Mouse (Mus musculus) gastrocnemius, adult 2 months (tissue): ENCODE results near the gene Washc4. TPM values are rescaled to one million over a fixed set of nuclear protein-coding genes. Genes with fewer than 3 reads are reported as not detected.
"Not testable (repeated sequence)": the region's sequence is repeated elsewhere in the genome, so short reads cannot be mapped to it uniquely, and the experiment has no call there.

Source experiments
- DNase-seq: peaks from one replicate; pipeline ENCODE4 v3.0.0; 2022
- H3K27ac ChIP-seq: fragments of 200-600 bp; 2 replicates; pipeline ENCODE4 v1.8.1; 2022; ENCODE audit warnings: mild to moderate bottlenecking
- H3K4me3 ChIP-seq: fragments of 200-600 bp; 2 replicates; pipeline ENCODE4 v1.8.1; 2022; ENCODE audit warnings: mild to moderate bottlenecking, moderate library complexity
- CTCF ChIP-seq: fragments of 200-600 bp; IDR thresholded peaks from 2 replicates; pipeline ENCODE4 v1.8.1; 2022; ENCODE audit warnings: antibody characterized with exemption, mild to moderate bottlenecking, moderate library complexity
- intact Hi-C: fragments of 180-260 bp; cut with DNase I; formaldehyde crosslinking; loops from one replicate; pipeline ENCODE4 v1.15.1; 2025
- long read RNA-seq, 2 experiments: library from polyadenylated mRNA; stranded (forward); transcript quantifications; one replicate each; pipeline ENCODE4 v2.0.0; 2021
- total RNA-seq, 2 experiments: library from RNA; stranded (reverse); gene quantifications; 2 replicates each; pipeline ENCODE4 v1.2.3; 2021

The Washc4 gene
- 10 to 100 TPM in 1 of 2 experiments, 1 to 10 TPM in 1; 9.4 to 10.9 TPM for total RNA-seq
- long read RNA-seq, experiment 1, full-length matches to known transcripts, result 2 of 9 reads
- long read RNA-seq, experiment 1, partial matches to known transcripts, result 1 of 9 reads
- long read RNA-seq, experiment 1, other reads (novel, unspliced or antisense), result 6 of 9 reads
- long read RNA-seq, experiment 2, full-length matches to known transcripts, result 1 of 6 reads
- long read RNA-seq, experiment 2, partial matches to known transcripts, result 0 of 6 reads
- long read RNA-seq, experiment 2, other reads (novel, unspliced or antisense), result 5 of 6 reads

- TF ChIP-seq CTCF, result no peak
- peak; percentile 98 for DNase-seq
- intact Hi-C loops, result loop anchor here (5.0 kb wide), 1 partner anchor 104 kb away; the partner anchor contains the start of gene Appl2
- Histone ChIP-seq H3K27ac (peak within 1 kb of the TSS; percentile 93), H3K4me3 (peak within 1 kb of the TSS; percentile 95)
Measured at GRCm38 (mm10) chr10:83543439-83544102, at the start of gene Washc4. TSS of gene Washc4 (plus strand) at chr10:83543752.

- no peak for TF ChIP-seq CTCF
- Histone ChIP-seq H3K27ac (no peak overlapping the region), H3K4me3 (no peak overlapping the region)
- intact Hi-C loops, result no loop called here
- no peak for DNase-seq
Measured at GRCm38 (mm10) chr10:83497321-83497720, 46.2 kb upstream of the Washc4 start.

- H3K27ac ChIP-seq, result no peak overlapping the region
- no peak for DNase-seq
- TF ChIP-seq CTCF, result peak; percentile 39
- intact Hi-C loops, result no loop called here
- no peak overlapping the region for H3K4me3 ChIP-seq
Measured at GRCm38 (mm10) chr10:83508962-83509660, 34.4 kb upstream of the Washc4 start.

GRCm38 (mm10) chr10:83511304-83511703, 32.2 kb upstream of the Washc4 start:
- TF ChIP-seq CTCF, result no peak
- H3K27ac ChIP-seq, result no peak overlapping the region
- intact Hi-C loops, result no loop called here
- no peak overlapping the region for H3K4me3 ChIP-seq
- no peak for DNase-seq

- no peak overlapping the region for H3K27ac ChIP-seq
- intact Hi-C loops, result no loop called here
- H3K4me3 ChIP-seq, result no peak overlapping the region
- no peak for DNase-seq
- no peak for TF ChIP-seq CTCF
Measured at GRCm38 (mm10) chr10:83513736-83514135, 29.8 kb upstream of the Washc4 start.

GRCm38 (mm10) chr10:83520990-83521389, 22.6 kb upstream of the Washc4 start:
- peak; percentile 48 for TF ChIP-seq CTCF
- H3K27ac ChIP-seq, result no peak overlapping the region
- H3K4me3 ChIP-seq, result no peak overlapping the region
- no peak for DNase-seq
- intact Hi-C loops, result no loop called here

GRCm38 (mm10) chr10:83524238-83524637, 19.3 kb upstream of the Washc4 start:
- H3K27ac ChIP-seq, intact Hi-C loops, H3K4me3 ChIP-seq, DNase-seq: not testable (repeated sequence)

- intact Hi-C loops, result loop anchor here (5.0 kb wide), 2 partner anchors 168 to 462 kb away; partner anchors contain the start of gene D10Wsu102e
- Histone ChIP-seq H3K27ac (no peak overlapping the region), H3K4me3 (no peak overlapping the region)
- no peak for DNase-seq
- no peak for TF ChIP-seq CTCF
Measured at GRCm38 (mm10) chr10:83530384-83530967, 13.1 kb upstream of the Washc4 start.

GRCm38 (mm10) chr10:83533258-83533909, 10.2 kb upstream of the Washc4 start:
- intact Hi-C loops, result loop anchor here (5.0 kb wide), 2 partner anchors 171 to 459 kb away; partner anchors contain the start of gene D10Wsu102e
- peak; percentile 88 for DNase-seq
- peak overlapping the region; percentile 78 for H3K4me3 ChIP-seq
- TF ChIP-seq CTCF, result no peak
- H3K27ac ChIP-seq, result peak overlapping the region; percentile 62

GRCm38 (mm10) chr10:83533910-83534283, 9.7 kb upstream of the Washc4 start, which contains the start of gene Aldh1l2:
TSS of gene Aldh1l2 (minus strand) at chr10:83534140.
- intact Hi-C loops, result loop anchor here (5.0 kb wide), 2 partner anchors 172 to 458 kb away; partner anchors contain the start of gene D10Wsu102e
- H3K27ac ChIP-seq, result peak within 1 kb of the TSS; percentile 62
- peak within 1 kb of the TSS; percentile 78 for H3K4me3 ChIP-seq

GRCm38 (mm10) chr10:83536436-83536835, 7.1 kb upstream of the Washc4 start:
- H3K27ac ChIP-seq, result no peak overlapping the region
- DNase-seq, result no peak
- intact Hi-C loops, result no loop called here
- no peak overlapping the region for H3K4me3 ChIP-seq
- TF ChIP-seq CTCF, result peak; percentile 30; the same call in 1 of the 2 replicates

More at GRCm38 (mm10) chr10:83533910-83534283, 9.7 kb upstream of the Washc4 start, which contains the start of gene Aldh1l2:
- peak; percentile 85 for DNase-seq
- TF ChIP-seq CTCF, result no peak
